Mouse (Mus musculus) hindbrain, embryonic 10.5 days (tissue): ENCODE results near the gene Golt1b. TPM values are rescaled to one million over a fixed set of nuclear protein-coding genes. Genes with fewer than 3 reads are reported as not detected.

Source experiments
- polyA plus RNA-seq: library from polyadenylated mRNA; unstranded; fragments of >200 nt; fragmentation: Nextera tagmentation; extraction: Ambion mirVana; gene quantifications from 2 replicates; pipeline ENCODE4 v1.2.1, GENCODE M21; 2016

Golt1b gene
- polyA plus RNA-seq, 1 experiment from 2014 or later: 100 TPM

Other genes starting within 250 kb of the Golt1b start
- gene Slco1a6, start 178.7 kb upstream of the Golt1b start, polyA plus RNA-seq: 0.22 and 0.24 TPM in 2 replicates
- 0.20 and 0.38 TPM in 2 replicates for gene Iapp, start 88.8 kb upstream of the Golt1b start, polyA plus RNA-seq
- gene Slco1a5, start 64.2 kb upstream of the Golt1b start, polyA plus RNA-seq: 0.51 and 0.88 TPM in 2 replicates
- 20.1 and 21.7 TPM in 2 replicates for gene Pyroxd1, start 41.6 kb upstream of the Golt1b start, polyA plus RNA-seq
- 36.4 and 37.0 TPM in 2 replicates for gene Recql, start 134 bp upstream of the Golt1b start, polyA plus RNA-seq
- gene Spx, start 26.2 kb downstream of the Golt1b start, polyA plus RNA-seq: 1.9 and 2.8 TPM in 2 replicates
- 0.08 TPM in 1 of 2 replicates, not detected in the other for gene Gys2, start 85.9 kb downstream of the Golt1b start, polyA plus RNA-seq
- gene Ldhb, start 120.7 kb downstream of the Golt1b start, polyA plus RNA-seq: 366 and 416 TPM in 2 replicates
- gene Kcnj8, start 184.4 kb downstream of the Golt1b start, polyA plus RNA-seq: 0.70 and 2.4 TPM in 2 replicates